Mouse (Mus musculus) heart, postnatal 0 days (tissue): ENCODE results near the gene Cyfip2.

ENCODE experiments used
- CTCF ChIP-seq: IDR thresholded peaks from 2 replicates; pipeline ENCODE4 v1.5.1; 2016; ENCODE audit warnings: antibody characterized with exemption, control low read depth, low read depth
- EP300 ChIP-seq: IDR thresholded peaks from 2 replicates; pipeline ENCODE4 v1.6.1; 2016; ENCODE audit warnings: antibody characterized with exemption, low read depth

DNA sequence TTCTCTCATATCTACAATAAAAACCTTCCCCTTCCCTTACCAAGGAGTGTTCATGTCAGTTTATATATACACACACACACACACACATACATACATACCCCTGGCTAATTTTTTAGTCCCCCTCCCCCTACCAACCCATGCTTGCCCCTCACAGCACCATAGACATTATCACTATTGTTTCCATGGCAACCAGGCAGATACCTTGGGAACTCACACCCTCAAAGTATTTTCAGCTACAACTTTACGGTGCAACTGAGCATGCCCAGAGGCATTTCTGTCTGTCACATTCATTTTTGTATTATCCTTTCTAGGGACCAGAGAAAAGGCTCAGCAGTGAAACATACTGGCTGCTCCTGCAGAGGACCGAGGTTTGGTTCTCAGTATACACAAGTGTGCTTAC, 92.4 kb downstream of the Cyfip2 start:
- no peak for TF ChIP-seq EP300
- TF ChIP-seq CTCF = no peak
